Comparison of ENCODE assay signal across 8 mouse cellular contexts in the genomic region with DNA sequence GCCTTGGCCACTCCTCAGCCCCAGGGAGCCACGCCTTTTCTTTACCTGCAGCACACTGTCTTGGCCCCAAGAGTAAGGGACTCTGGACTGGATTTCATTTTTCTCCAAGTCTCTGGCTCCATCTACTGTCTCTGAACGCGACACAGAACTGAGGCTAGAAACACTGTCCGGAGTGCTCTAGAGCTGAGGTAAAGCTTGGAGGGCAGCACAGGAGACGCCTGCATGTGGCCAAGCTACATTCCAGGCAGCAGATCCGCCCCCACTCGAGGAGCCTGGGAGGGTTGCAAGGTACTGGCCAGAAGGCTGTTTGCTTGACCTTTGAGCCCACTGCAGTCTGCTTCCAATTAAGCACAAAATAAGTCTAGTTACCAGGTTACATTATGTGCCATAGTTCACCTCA.
DNase-seq lines count a peak whose midpoint lies in the region; ATAC-seq and TF ChIP-seq lines count a peak whose summit lies in the region.

No protein-coding gene starts in this region.

- 30% methylated on average over 7 of the region's 7 CpGs for WGBS in heart, embryonic 12.5 days
- 32% methylated on average over 7 of the region's 7 CpGs for WGBS in heart, embryonic 10.5 days
- 15% methylated on average over 7 of the region's 7 CpGs for WGBS in limb, embryonic 15.5 days

- peak; percentile 18 for TF ChIP-seq RAD21 in MEL (IDR thresholded peaks at IDR 0.05; ENCODE audit: low read depth, low read length)

- no peaks in the 10 kb centered on the region for H3K9me3 ChIP-seq in heart, embryonic 12.5 days (replicated peaks)
- no peaks in the 10 kb centered on the region for H3K9me3 ChIP-seq in heart, embryonic 10.5 days
- no peaks in the 10 kb centered on the region for H3K9me3 ChIP-seq in MEL (replicated peaks; ENCODE audit: insufficient read depth, low read length)
- no peaks in the 10 kb centered on the region for H3K9me3 ChIP-seq in limb, embryonic 15.5 days

- TF ChIP-seq POLR2A in MEL (IDR thresholded peaks at IDR 0.05; ENCODE audit: control insufficient read depth in 1 of 2, insufficient read depth in 1 of 2, low read depth in 1 of 2, low read length in 2 of 2, poor library complexity in 1 of 2) = no peak

- TF ChIP-seq CTCF in MEL (IDR thresholded peaks at IDR 0.05 in 2 of 3, conservative IDR thresholded peaks at IDR 0.05 in 1 of 3; ENCODE audit: control insufficient read depth in 1 of 3, insufficient read depth in 1 of 3, low read depth in 2 of 3, low read length in 3 of 3, poor library complexity in 1 of 3, severe bottlenecking in 1 of 3) = peak in 1 of 3 experiments; percentile 8; a peak in 1 of 6 replicates

- H3K79me2 ChIP-seq in MEL (ENCODE audit: control insufficient read depth, insufficient read depth, low read length, poor library complexity) = no peaks in the 10 kb centered on the region

- H3K36me3 ChIP-seq in heart, embryonic 12.5 days = 0 out of 2 replicates have a peak, but pooled peaks cover 3% of the 10 kb centered on the region
- H3K36me3 ChIP-seq in heart, embryonic 10.5 days = no peaks in the 10 kb centered on the region
- H3K36me3 ChIP-seq in MEL (ENCODE audit: control insufficient read depth in 1 of 2, insufficient read depth in 2 of 2, low read length in 2 of 2) = no peaks in the 10 kb centered on the region
- no peaks in the 10 kb centered on the region for H3K36me3 ChIP-seq in limb, embryonic 15.5 days

- ATAC-seq in heart, embryonic 12.5 days (ENCODE audit: insufficient number of reproducible peaks, low FRiP score) = peak; percentile 43; the same call in 1 of the 2 replicates
- ATAC-seq in limb, embryonic 15.5 days (ENCODE audit: insufficient number of reproducible peaks, low FRiP score, low TSS enrichment, low read depth) = 0 out of 2 replicates have a peak, but pooled peaks have one; percentile 63

- H3K27ac ChIP-seq in heart, embryonic 12.5 days (ENCODE audit: poor library complexity, severe bottlenecking) = no peak overlapping the region
- no peak overlapping the region for H3K27ac ChIP-seq in heart, embryonic 10.5 days
- no peak overlapping the region for H3K27ac ChIP-seq in MEL (ENCODE audit: control insufficient read depth, low read depth, low read length)
- H3K27ac ChIP-seq in limb, embryonic 15.5 days = no peak overlapping the region

- peaks cover 41% of the 10 kb centered on the region for H3K4me1 ChIP-seq in heart, embryonic 12.5 days (replicated peaks)
- peaks cover 40% of the 10 kb centered on the region for H3K4me1 ChIP-seq in heart, embryonic 10.5 days
- H3K4me1 ChIP-seq in MEL (ENCODE audit: control insufficient read depth in 1 of 2, insufficient read depth in 2 of 2, low read length in 2 of 2) = no peaks in the 10 kb centered on the region
- peaks cover 11% of the 10 kb centered on the region for H3K4me1 ChIP-seq in limb, embryonic 15.5 days

- DNase-seq in heart, embryonic 10.5 days (ENCODE audit: low spot score) = no peak
- no peak for DNase-seq in MEL (ENCODE audit: low read depth, low spot score)
- DNase-seq in forelimb bud, embryonic 11.5 days (ENCODE audit: low read depth, low spot score) = peak; percentile 66
- no peak for DNase-seq in right cerebral cortex, adult 18-20 months
- DNase-seq in thymus, postnatal 10 days (ENCODE audit: low spot score in 2 of 2) = no peak
- DNase-seq in right cerebral cortex, postnatal 10 days (ENCODE audit: low spot score in 2 of 2) = no peak

- H3K4me3 ChIP-seq in heart, embryonic 12.5 days = no peak overlapping the region
- no peak overlapping the region for H3K4me3 ChIP-seq in heart, embryonic 10.5 days
- no peak overlapping the region for H3K4me3 ChIP-seq in MEL (ENCODE audit: control insufficient read depth in 1 of 2, insufficient read depth in 1 of 2, low read depth in 2 of 2, low read length in 2 of 2)
- no peak overlapping the region for H3K4me3 ChIP-seq in limb, embryonic 15.5 days

- no peak for TF ChIP-seq EP300 in MEL (IDR thresholded peaks at IDR 0.05; ENCODE audit: low read depth in 1 of 2, low read length in 2 of 2)

- no peaks in the 10 kb centered on the region for H3K27me3 ChIP-seq in heart, embryonic 12.5 days (replicated peaks)
- H3K27me3 ChIP-seq in heart, embryonic 10.5 days (ENCODE audit: insufficient read depth, poor library complexity, severe bottlenecking) = no peaks in the 10 kb centered on the region
- H3K27me3 ChIP-seq in MEL (ENCODE audit: control insufficient read depth in 1 of 2, insufficient read depth in 2 of 2, low read length in 2 of 2) = no peaks in the 10 kb centered on the region
- H3K27me3 ChIP-seq in limb, embryonic 15.5 days = no peaks in the 10 kb centered on the region

- no peak overlapping the region for H3K9ac ChIP-seq in heart, embryonic 12.5 days
- H3K9ac ChIP-seq in MEL (ENCODE audit: control insufficient read depth, low read depth, low read length, poor library complexity, severe bottlenecking) = no peak overlapping the region
- H3K9ac ChIP-seq in limb, embryonic 15.5 days = no peak overlapping the region

- H3K4me2 ChIP-seq in heart, embryonic 12.5 days = no peak overlapping the region
- no peak overlapping the region for H3K4me2 ChIP-seq in limb, embryonic 15.5 days

TF ChIP-seq in MEL, 35 proteins besides CTCF, POLR2A, EP300 and RAD21:
- TF ChIP-seq HCFC1 (IDR thresholded peaks at IDR 0.05; ENCODE audit: low read depth, low read length) (no peak), TAL1 (IDR thresholded peaks at IDR 0.05; ENCODE audit: low read length) (no peak), MEF2A (IDR thresholded peaks at IDR 0.05; ENCODE audit: extremely low read depth, insufficient replicate concordance, low read depth, low read length, poor library complexity, severe bottlenecking) (no peak), SMC3 (IDR thresholded peaks at IDR 0.05; ENCODE audit: low read depth, low read length) (0 out of 2 replicates have a peak, but pooled peaks have one; percentile 11)
